Mouse (Mus musculus) brain, embryonic 14.5 days (tissue): Measurements from ENCODE around the gene Rcc1l.

ENCODE experiments used
- CTCF ChIP-seq: fragments of 200-500 bp; IDR thresholded peaks from 2 replicates; pipeline ENCODE4 v1.5.1; 2012; ENCODE audit warnings: inconsistent platforms, mild to moderate bottlenecking, moderate library complexity, borderline replicate concordance; ENCODE audit not compliant: insufficient read depth, insufficient read length; ENCODE audit errors: extremely low read depth
- POLR2A ChIP-seq: fragments of 200-500 bp; IDR thresholded peaks from 2 replicates; pipeline ENCODE4 v1.6.1; 2012; ENCODE audit warnings: mild to moderate bottlenecking, inconsistent platforms, borderline replicate concordance; ENCODE audit not compliant: poor library complexity, insufficient read depth, insufficient read length, severe bottlenecking; ENCODE audit errors: extremely low read depth

- TF ChIP-seq CTCF (no peak), POLR2A (no peak)
These were observed 12.0 kb upstream of the Rcc1l start for GRCm38 (mm10) chr5:134188571-134188970.
